29 mouse cellular contexts compared by ENCODE assay signal in genomic region chr2:29277703-29278121, GRCm38 (mm10). TPM values are rescaled to one million over a fixed set of nuclear protein-coding genes. Genes with fewer than 3 reads are reported as not detected.
DNase-seq lines count a peak whose midpoint lies in the region; ATAC-seq and TF ChIP-seq lines count a peak whose summit lies in the region.
"Had no signal": no experiment of that assay in that cellular context is flagged by ENCODE, and none has a peak within 500 bp of the region (broad histone marks: within the 10 kb centered on the region; RNA-seq: fewer than 3 reads in every experiment).

No protein-coding gene starts in this region.

- H3K27me3 ChIP-seq in forebrain, embryonic 14.5 days (replicated peaks; ENCODE audit: control insufficient read depth, insufficient read depth, low read length) = no peaks in the 10 kb centered on the region
- H3K27me3 ChIP-seq in forebrain, embryonic 12.5 days = 0 out of 2 replicates have a peak, but pooled peaks cover 3% of the 10 kb centered on the region
- H3K27me3 ChIP-seq in heart, postnatal 0 days (ENCODE audit: control insufficient read depth, insufficient read depth, low read length) = 0 out of 2 replicates have a peak, but pooled peaks cover 13% of the 10 kb centered on the region
- no peaks in the 10 kb centered on the region for H3K27me3 ChIP-seq in lung, postnatal 0 days (replicated peaks; ENCODE audit: insufficient read depth, low read length)
- H3K27me3 ChIP-seq: midbrain, embryonic 15.5 days; neural tube, embryonic 12.5 days had no signal

- ATAC-seq in forebrain, embryonic 14.5 days = no peak
- ATAC-seq in forebrain, embryonic 12.5 days (ENCODE audit: low FRiP score) = no peak
- peak; percentile 66; the same call in 1 of the 2 replicates for ATAC-seq in heart, postnatal 0 days (ENCODE audit: insufficient read depth, low read depth)
- no peak for ATAC-seq in lung, postnatal 0 days
- ATAC-seq: inflammation-experienced regulatory T-cells, adult 6 months; liver, embryonic 12.5 days; liver, postnatal 0 days; midbrain, embryonic 15.5 days had no signal

- TF ChIP-seq EP300 in heart, postnatal 0 days (IDR thresholded peaks at IDR 0.05; ENCODE audit: low read depth) = no peak
- no peak for TF ChIP-seq EP300 in lung, postnatal 0 days (IDR thresholded peaks at IDR 0.05)

- H3K27ac ChIP-seq in forebrain, embryonic 14.5 days (ENCODE audit: low read depth, low read length) = no peak overlapping the region; the same call in 1 of the 2 replicates
- H3K27ac ChIP-seq in forebrain, embryonic 12.5 days = no peak overlapping the region
- H3K27ac ChIP-seq in heart, postnatal 0 days (ENCODE audit: low read depth) = no peak overlapping the region
- H3K27ac ChIP-seq in lung, postnatal 0 days (ENCODE audit: low read length) = no peak overlapping the region
- H3K27ac ChIP-seq: hindbrain, embryonic 14.5 days; limb, embryonic 13.5 days; liver, embryonic 12.5 days; macrophage; midbrain, embryonic 10.5 days; midbrain, embryonic 15.5 days; neural tube, embryonic 12.5 days had no signal

- no peak overlapping the region for H3K4me3 ChIP-seq in forebrain, embryonic 14.5 days (ENCODE audit: low read depth, low read length)
- no peak overlapping the region for H3K4me3 ChIP-seq in forebrain, embryonic 12.5 days (replicated peaks)
- H3K4me3 ChIP-seq in heart, postnatal 0 days (ENCODE audit: low read depth, low read length) = no peak overlapping the region
- no peak overlapping the region for H3K4me3 ChIP-seq in lung, postnatal 0 days (ENCODE audit: low read depth, low read length)
- H3K4me3 ChIP-seq: limb, embryonic 13.5 days; liver, embryonic 12.5 days; midbrain, embryonic 10.5 days; midbrain, embryonic 15.5 days; myocyte; neural tube, embryonic 12.5 days had no signal

- 0 out of 2 replicates have a peak, but pooled peaks cover 3% of the 10 kb centered on the region for H3K4me1 ChIP-seq in forebrain, embryonic 14.5 days (ENCODE audit: control insufficient read depth, insufficient read depth, low read length)
- no peaks in the 10 kb centered on the region for H3K4me1 ChIP-seq in forebrain, embryonic 12.5 days
- H3K4me1 ChIP-seq in heart, postnatal 0 days (ENCODE audit: control insufficient read depth, insufficient read depth) = no peaks in the 10 kb centered on the region
- H3K4me1 ChIP-seq in lung, postnatal 0 days (ENCODE audit: insufficient read depth, low read depth, low read length) = no peaks in the 10 kb centered on the region
- H3K4me1 ChIP-seq: limb, embryonic 13.5 days; liver, embryonic 12.5 days; midbrain, embryonic 15.5 days; neural tube, embryonic 12.5 days had no signal

- intact Hi-C loops in heart, postnatal 14 days (cut with DNase I) = no loop called here

- WGBS in forebrain, embryonic 14.5 days = 62% methylated on average over 5 of the region's 5 CpGs
- WGBS in forebrain, embryonic 12.5 days = 63% methylated on average over 5 of the region's 5 CpGs
- whole genome bisulfite sequencing in heart, postnatal 0 days = 18% methylated on average over 5 of the region's 5 CpGs
- 37% methylated on average over 5 of the region's 5 CpGs for WGBS in lung, postnatal 0 days

- no peak overlapping the region for H3K9ac ChIP-seq in forebrain, embryonic 14.5 days (ENCODE audit: low read length)
- H3K9ac ChIP-seq in forebrain, embryonic 12.5 days = no peak overlapping the region
- no peak overlapping the region for H3K9ac ChIP-seq in heart, postnatal 0 days (replicated peaks; ENCODE audit: low read depth, low read length)
- H3K9ac ChIP-seq in lung, postnatal 0 days (replicated peaks; ENCODE audit: low read depth) = no peak overlapping the region
- H3K9ac ChIP-seq: hindbrain, embryonic 14.5 days; limb, embryonic 13.5 days; liver, embryonic 12.5 days; liver, postnatal 0 days; midbrain, embryonic 15.5 days; neural tube, embryonic 12.5 days had no signal

- TF ChIP-seq CTCF in heart, postnatal 0 days (IDR thresholded peaks at IDR 0.05; ENCODE audit: low read depth) = no peak
- no peak for TF ChIP-seq CTCF in lung, postnatal 0 days (IDR thresholded peaks at IDR 0.05)

- no peaks in the 10 kb centered on the region for H3K9me3 ChIP-seq in forebrain, embryonic 14.5 days (replicated peaks; ENCODE audit: control insufficient read depth, low read length)
- H3K9me3 ChIP-seq in forebrain, embryonic 12.5 days = no peaks in the 10 kb centered on the region
- H3K9me3 ChIP-seq in heart, postnatal 0 days (replicated peaks; ENCODE audit: control insufficient read depth, low read length) = no peaks in the 10 kb centered on the region
- H3K9me3 ChIP-seq in lung, postnatal 0 days (ENCODE audit: low read length) = no peaks in the 10 kb centered on the region
- H3K9me3 ChIP-seq: G1E; limb, embryonic 13.5 days; liver, embryonic 12.5 days; midbrain, embryonic 10.5 days; midbrain, embryonic 15.5 days; neural tube, embryonic 12.5 days had no signal

- DNase-seq in forebrain, embryonic 14.5 days (ENCODE audit: low spot score) = peak; percentile 38
- DNase-seq in heart, postnatal 0 days (ENCODE audit: low spot score) = peak; percentile 18
- no peak for DNase-seq in heart, postnatal 14 days
- peak; percentile 38 for DNase-seq in retina, postnatal 1 day
- no peak for DNase-seq in retina, embryonic 14.5 days (ENCODE audit: low spot score)
- no peak for DNase-seq in lung, postnatal 0 days (ENCODE audit: low spot score)
- DNase-seq in adrenal gland, postnatal 25 days = no peak
- DNase-seq: adrenal gland, postnatal 36 days; cerebellum, adult 8-10 months; cerebellum, postnatal 25 days; gastrocnemius, postnatal 14 days; heart, postnatal 4 days; kidney, adult 11 months; kidney, postnatal 25 days; liver, postnatal 0 days; lung, postnatal 10 days; thymus, adult 2 months; thymus, postnatal 36 days had no signal

- no peaks in the 10 kb centered on the region for H3K36me3 ChIP-seq in forebrain, embryonic 14.5 days (ENCODE audit: control insufficient read depth, insufficient read depth, low read length)
- H3K36me3 ChIP-seq in forebrain, embryonic 12.5 days (replicated peaks) = no peaks in the 10 kb centered on the region
- no peaks in the 10 kb centered on the region for H3K36me3 ChIP-seq in heart, postnatal 0 days (replicated peaks; ENCODE audit: control insufficient read depth, insufficient read depth, low read length)
- no peaks in the 10 kb centered on the region for H3K36me3 ChIP-seq in lung, postnatal 0 days (ENCODE audit: insufficient read depth, low read length)
- H3K36me3 ChIP-seq: G1E; limb, embryonic 13.5 days; liver, embryonic 12.5 days; midbrain, embryonic 10.5 days; midbrain, embryonic 15.5 days; neural tube, embryonic 12.5 days had no signal

- H3K4me2 ChIP-seq in forebrain, embryonic 14.5 days (ENCODE audit: low read length) = no peak overlapping the region
- H3K4me2 ChIP-seq in forebrain, embryonic 12.5 days = no peak overlapping the region
- no peak overlapping the region for H3K4me2 ChIP-seq in heart, postnatal 0 days (ENCODE audit: low read depth, low read length)
- H3K4me2 ChIP-seq in lung, postnatal 0 days (replicated peaks; ENCODE audit: low read depth, low read length) = no peak overlapping the region
- H3K4me2 ChIP-seq: hindbrain, embryonic 14.5 days; limb, embryonic 13.5 days; liver, embryonic 12.5 days; midbrain, embryonic 15.5 days; neural tube, embryonic 12.5 days had no signal

RNA-seq across cellular contexts. Expression of gene Ntng2, which starts 24.9 kb away (rescaled TPM):
- 6.6 and 8.8 TPM in 2 replicates for polyA plus RNA-seq in forebrain, embryonic 14.5 days (2014; fragmentation: Nextera tagmentation; extraction: Ambion mirVana)
- polyA plus RNA-seq in forebrain, embryonic 12.5 days (2016; fragmentation: Nextera tagmentation; extraction: Ambion mirVana) = 3.0 and 3.8 TPM in 2 replicates
- total RNA-seq in heart, postnatal 0 days (2014; rRNA removed; ENCODE audit: low replicate concordance) = 0.73 TPM in 1 of 2 replicates, not detected in the other
- 0.12 and 0.29 TPM in 2 replicates for polyA plus RNA-seq in heart, postnatal 0 days (2015; fragmentation: Nextera tagmentation; extraction: Ambion mirVana)
- 1 to 10 TPM; 4.9 TPM for total RNA-seq in heart, postnatal 14 days (2021)
- 1.2 and 1.4 TPM in 2 replicates for polyA plus RNA-seq in lung, postnatal 0 days (2015; fragmentation: Nextera tagmentation; extraction: Ambion mirVana)
- total RNA-seq in adrenal gland, postnatal 25 days (2021) = 43.0 and 54.3 TPM in 2 replicates
- polyA plus RNA-seq: G1E; liver, embryonic 12.5 days had no signal

Comparison
In these comparisons a context has a peak if more than half of its experiments do, and no peak if none do; other contexts are left out.
1. DNase-seq: peak in forebrain, embryonic 14.5 days (single experiment), heart, postnatal 0 days (single experiment) and retina, postnatal 1 day (single experiment); none in heart, postnatal 14 days (0 of 2), retina, embryonic 14.5 days (single experiment), lung, postnatal 0 days (single experiment) and adrenal gland, postnatal 25 days (single experiment).